Mouse (Mus musculus): ENCODE results near the gene Gm12216.

DNA sequence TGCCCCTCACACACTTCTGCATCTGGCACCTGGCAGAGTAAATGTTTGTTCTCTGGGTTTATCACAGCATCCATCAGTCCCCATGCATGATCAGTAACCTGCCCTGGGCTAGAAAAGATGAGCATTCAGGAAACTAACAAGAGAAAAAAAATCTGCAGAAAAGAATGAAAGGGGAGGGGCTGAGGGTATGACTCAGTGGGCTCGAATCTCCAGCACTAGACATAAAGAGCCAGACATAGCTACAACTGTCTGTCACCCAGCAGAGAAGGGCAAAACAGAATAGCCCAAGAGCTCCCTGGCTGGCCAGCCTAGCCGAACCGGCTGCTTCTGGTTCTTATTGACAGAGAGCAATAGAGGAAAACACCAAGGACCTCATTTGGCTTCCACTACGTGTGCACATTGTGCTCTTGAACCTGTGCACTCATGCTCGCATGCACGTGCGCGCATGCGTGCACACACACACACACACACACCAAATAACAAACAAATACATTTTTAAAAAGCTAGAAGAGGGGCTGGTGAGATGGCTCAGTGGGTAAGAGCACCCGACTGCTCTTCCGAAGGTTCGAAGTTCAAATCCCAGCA lies 104.0 kb downstream of the Gm12216 start:
- TF ChIP-seq CTCF (IDR thresholded peaks at IDR 0.05; ENCODE audit: borderline replicate concordance, insufficient read depth, low read depth, low read length) (no peak), POLR2A (IDR thresholded peaks at IDR 0.05; ENCODE audit: borderline replicate concordance, insufficient read depth, low read length) (no peak)

All from cerebellum, adult 2 months (tissue).